Mouse (Mus musculus) cerebellum, adult 2 months (tissue): ENCODE measurements around the gene Kcnh3.

Experiments used
- CTCF ChIP-seq: fragments of 200-500 bp; IDR thresholded peaks from 2 replicates; pipeline ENCODE4 v1.5.1; 2011; ENCODE audit warnings: low read depth, mild to moderate bottlenecking, control low read depth, low read length, moderate library complexity, borderline replicate concordance; ENCODE audit not compliant: insufficient read depth
- POLR2A ChIP-seq: fragments of 200-500 bp; IDR thresholded peaks from 2 replicates; pipeline ENCODE4 v1.6.1; 2011; ENCODE audit warnings: low read length, control low read depth, borderline replicate concordance; ENCODE audit not compliant: insufficient read depth

DNA sequence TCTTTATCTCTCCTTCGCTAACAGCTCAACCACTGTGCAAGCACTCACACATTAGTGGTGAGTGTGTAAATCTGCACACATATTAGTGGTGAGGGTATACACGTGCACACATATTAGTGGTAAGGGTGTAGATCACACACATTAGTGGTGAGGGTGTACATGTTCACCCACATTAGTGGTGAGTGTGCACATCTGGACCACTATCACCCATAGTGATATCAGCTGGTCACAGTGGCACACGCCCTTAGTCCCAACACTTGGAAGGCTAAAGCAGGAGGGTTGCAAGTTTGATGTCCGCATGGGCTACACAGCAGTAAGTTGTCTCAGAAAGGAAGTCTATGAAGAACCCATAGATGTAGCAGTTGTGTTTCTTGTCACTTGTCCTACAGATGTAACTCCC lies 7.0 kb upstream of the Kcnh3 start:
- no peak for TF ChIP-seq CTCF
- TF ChIP-seq POLR2A = no peak
